Mouse (Mus musculus) neural tube, embryonic 12.5 days (tissue): ENCODE data around the gene Ache. TPM values are rescaled to one million over a fixed set of nuclear protein-coding genes. Genes with fewer than 3 reads are reported as not detected.
A peak's percentile ranks its signal among the peaks of the same experiment; 100 is the strongest.

Source experiments
- ATAC-seq: fragments of 200-750 bp; cut with Nextera tagmentation; 2 replicates; pipeline ENCODE4 v1.8.0; 2017; ENCODE audit warnings: low read depth, mild to moderate bottlenecking, moderate TSS enrichment, moderate library complexity; ENCODE audit not compliant: low FRiP score
- H3K27ac ChIP-seq: fragments of 300-500 bp; sonication (generic); 2 replicates; pipeline ENCODE4 v1.5.1; 2016
- H3K27me3 ChIP-seq: fragments of 300-500 bp; sonication (generic); replicated peaks from 2 replicates; pipeline ENCODE4 v1.6.1; 2016; ENCODE audit warnings: mild to moderate bottlenecking
- H3K36me3 ChIP-seq: fragments of 300-500 bp; sonication (generic); 2 replicates; pipeline ENCODE4 v1.6.1; 2016; ENCODE audit warnings: mild to moderate bottlenecking
- H3K4me1 ChIP-seq: fragments of 300-500 bp; sonication (generic); 2 replicates; pipeline ENCODE4 v1.6.1; 2016
- H3K4me2 ChIP-seq: fragments of 300-500 bp; sonication (generic); replicated peaks from 2 replicates; pipeline ENCODE4 v1.6.1; 2016; ENCODE audit warnings: mild to moderate bottlenecking
- H3K4me3 ChIP-seq: fragments of 300-500 bp; sonication (generic); 2 replicates; pipeline ENCODE4 v1.5.1; 2016
- H3K9ac ChIP-seq: fragments of 300-500 bp; sonication (generic); 2 replicates; pipeline ENCODE4 v1.6.1; 2016; ENCODE audit warnings: mild to moderate bottlenecking
- H3K9me3 ChIP-seq: fragments of 300-500 bp; sonication (generic); 2 replicates; pipeline ENCODE4 v1.6.1; 2016; ENCODE audit warnings: mild to moderate bottlenecking
- WGBS: fragments of 180-500 bp; shearing (Covaris S2); methylation state at CpG from one replicate; pipeline ENCODE4 v1.1.7; 2016; 5-methylcytosine and 5-hydroxymethylcytosine counted together
- microRNA-seq: library from miRNA; unstranded; fragments of <30 nt; microRNA quantifications from one replicate; pipeline ENCODE4, GENCODE M21; 2017
- polyA plus RNA-seq: library from polyadenylated mRNA; unstranded; fragments of >200 nt; fragmentation: Nextera tagmentation; extraction: Ambion mirVana; gene quantifications from 2 replicates; pipeline ENCODE4 v1.2.1, GENCODE M21; 2016

The Ache gene
- polyA plus RNA-seq, 1 experiment from 2014 or later = 23.5 TPM

DNA sequence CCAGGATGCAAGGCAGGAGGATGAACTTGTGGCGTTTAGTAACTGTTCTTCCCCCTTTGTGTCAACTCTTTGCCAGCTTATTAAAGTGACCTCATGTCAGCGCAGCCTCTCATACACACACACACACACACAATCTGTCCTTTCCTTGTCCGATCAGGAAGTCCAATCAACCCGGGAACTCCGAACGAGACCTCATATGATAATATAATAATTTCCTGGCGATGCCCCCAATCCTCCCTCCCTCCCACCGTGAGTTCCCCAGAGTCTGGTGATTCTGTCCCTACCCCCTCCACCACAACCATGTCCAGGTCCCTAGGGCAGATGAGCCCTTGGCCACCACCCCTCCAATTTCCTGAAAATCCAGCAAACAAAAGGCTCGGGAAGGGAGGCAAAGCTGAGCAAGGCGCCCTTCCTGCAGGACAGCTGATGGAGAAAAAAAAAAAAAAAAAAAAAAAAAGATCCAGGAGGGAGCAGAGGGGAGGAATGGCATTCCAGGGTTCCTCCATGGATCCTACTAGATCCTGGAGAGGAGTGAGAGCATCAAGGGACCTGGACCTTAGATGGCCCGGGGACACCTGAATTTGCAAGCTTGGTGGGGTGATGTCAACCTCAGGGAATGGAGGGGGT, 51.5 kb downstream of the Ache start:
- H3K36me3 ChIP-seq = no peaks in the 10 kb centered on the region
- peaks cover 17% of the 10 kb centered on the region for H3K4me1 ChIP-seq
- H3K4me2 ChIP-seq = peak overlapping the region; percentile 78
- no peak overlapping the region for H3K27ac ChIP-seq
- 0 out of 2 replicates have a peak, but pooled peaks have one; percentile 14 for ATAC-seq
- H3K9me3 ChIP-seq = 0 out of 2 replicates have a peak, but pooled peaks cover under 1% of the 10 kb centered on the region
- 2% methylated on average over 11 of the region's 11 CpGs for whole genome bisulfite sequencing
- peak overlapping the region; percentile 32 for H3K4me3 ChIP-seq
- H3K9ac ChIP-seq = peak overlapping the region; percentile 56
- no peaks in the 10 kb centered on the region for H3K27me3 ChIP-seq

DNA sequence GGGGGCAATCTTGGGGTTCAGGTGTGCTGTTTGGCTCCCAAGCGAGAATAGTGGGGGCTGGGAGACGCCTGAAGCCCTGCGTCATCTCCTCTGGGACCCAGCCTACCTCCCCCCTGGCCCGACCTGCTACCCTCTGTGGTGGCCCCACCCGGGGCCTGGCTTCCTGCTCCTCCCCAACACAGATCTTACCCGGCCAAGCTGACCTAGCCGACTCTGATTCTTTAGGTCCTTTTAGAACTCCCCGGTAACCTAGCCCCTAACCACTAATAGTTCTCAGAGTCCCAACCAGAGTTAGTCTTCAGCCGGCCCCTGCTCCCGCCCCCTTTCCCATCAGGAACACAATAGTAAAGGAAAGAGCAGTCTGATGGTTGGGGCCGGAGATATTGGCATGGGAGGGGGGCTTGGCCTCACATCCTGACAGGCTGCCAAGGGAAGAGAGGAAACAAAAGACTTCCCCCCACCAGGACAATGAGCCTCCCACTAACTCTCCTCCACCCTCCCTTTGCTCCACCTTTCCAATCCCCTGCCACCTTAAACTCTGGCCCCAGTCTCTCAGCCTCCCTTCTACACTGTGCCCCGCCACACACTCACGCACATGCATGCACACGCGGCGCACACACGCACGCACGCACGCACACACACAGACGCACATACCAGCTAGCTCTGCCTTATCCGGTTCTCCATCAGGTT, 52.1 kb downstream of the Ache start:
- no peaks in the 10 kb centered on the region for H3K36me3 ChIP-seq
- peak overlapping the region; percentile 32 for H3K4me3 ChIP-seq
- no peaks in the 10 kb centered on the region for H3K27me3 ChIP-seq
- 0 out of 2 replicates have a peak, but pooled peaks cover 3% of the 10 kb centered on the region for H3K9me3 ChIP-seq
- 9% methylated on average over 22 of the region's 22 CpGs for WGBS
- H3K4me1 ChIP-seq = peaks cover 17% of the 10 kb centered on the region
- H3K27ac ChIP-seq = 0 out of 2 replicates have a peak overlapping the region, but pooled peaks have one; percentile 3
- H3K4me2 ChIP-seq = peak overlapping the region; percentile 78
- peak; percentile 38; the same call in 1 of the 2 replicates for ATAC-seq
- peak overlapping the region; percentile 56 for H3K9ac ChIP-seq

DNA sequence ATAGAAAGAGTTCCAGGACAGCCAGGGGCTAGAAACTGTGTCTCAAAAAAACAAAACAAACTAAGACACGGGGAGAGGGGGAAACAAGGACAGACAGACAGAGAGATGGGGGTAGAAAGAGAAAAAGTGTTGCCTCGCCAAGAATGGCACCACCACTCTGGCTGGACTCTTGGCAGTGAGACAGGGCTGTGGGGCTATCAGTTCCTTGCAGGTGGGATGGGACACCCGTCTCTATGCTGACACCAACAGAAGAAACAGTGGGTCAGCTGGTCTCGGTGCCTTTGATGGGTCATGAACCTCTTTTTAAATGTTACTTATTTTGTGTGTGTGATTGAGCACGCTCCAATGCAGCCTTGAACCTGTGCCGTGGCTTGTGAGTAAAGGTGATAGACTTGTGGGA, 52.9 kb downstream of the Ache start:
- H3K36me3 ChIP-seq = no peaks in the 10 kb centered on the region
- H3K9me3 ChIP-seq = 0 out of 2 replicates have a peak, but pooled peaks cover 3% of the 10 kb centered on the region
- peaks cover 17% of the 10 kb centered on the region for H3K4me1 ChIP-seq
- ATAC-seq = no peak
- H3K4me3 ChIP-seq = no peak overlapping the region
- H3K4me2 ChIP-seq = peak overlapping the region; percentile 78
- no peak overlapping the region for H3K9ac ChIP-seq
- WGBS = 74% methylated on average over 6 of the region's 6 CpGs
- no peak overlapping the region for H3K27ac ChIP-seq
- no peaks in the 10 kb centered on the region for H3K27me3 ChIP-seq

DNA sequence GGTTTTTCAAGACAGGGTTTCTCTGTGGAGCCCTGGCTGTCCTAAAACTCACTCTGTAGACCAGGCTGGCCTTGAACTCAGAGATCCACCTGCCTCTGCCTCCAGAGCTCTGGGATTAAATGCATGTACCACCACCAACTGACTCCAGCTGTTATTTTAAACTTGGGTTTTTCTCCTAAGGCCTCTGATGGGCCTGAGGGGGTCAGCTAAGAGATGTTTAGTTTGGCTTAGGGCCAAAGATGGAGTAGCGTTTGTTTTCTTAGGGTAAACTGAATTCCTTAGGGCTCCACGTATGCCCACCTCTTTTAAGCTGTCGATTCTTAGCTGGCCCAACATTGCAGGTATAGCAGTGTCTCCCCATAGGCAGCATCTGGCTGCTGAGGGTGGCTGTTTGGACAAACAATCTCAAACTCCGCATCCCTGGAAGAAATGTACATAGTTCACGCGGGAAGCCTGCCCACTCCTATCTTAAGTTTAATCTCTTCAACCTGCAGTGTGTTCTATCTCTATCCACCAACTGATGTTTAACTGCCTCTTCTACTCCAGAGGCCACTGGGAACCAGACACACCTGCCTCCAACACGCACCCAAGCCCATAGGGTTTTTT, 55.2 kb downstream of the Ache start:
- H3K4me3 ChIP-seq = no peak overlapping the region
- no peak for ATAC-seq
- WGBS = 83% methylated on average over 7 of the region's 7 CpGs
- no peak overlapping the region for H3K4me2 ChIP-seq
- no peaks in the 10 kb centered on the region for H3K27me3 ChIP-seq
- no peak overlapping the region for H3K27ac ChIP-seq
- H3K36me3 ChIP-seq = no peaks in the 10 kb centered on the region
- peaks cover 21% of the 10 kb centered on the region for H3K4me1 ChIP-seq
- H3K9me3 ChIP-seq = 0 out of 2 replicates have a peak, but pooled peaks cover 3% of the 10 kb centered on the region
- no peak overlapping the region for H3K9ac ChIP-seq

GRCm38 (mm10) chr5:137343412-137343811, 56.1 kb downstream of the Ache start:
- no peak overlapping the region for H3K4me3 ChIP-seq

GRCm38 (mm10) chr5:137343869-137344268, 56.5 kb downstream of the Ache start:
- 0 out of 2 replicates have a peak, but pooled peaks cover 3% of the 10 kb centered on the region for H3K9me3 ChIP-seq
- no peaks in the 10 kb centered on the region for H3K36me3 ChIP-seq
- H3K27me3 ChIP-seq = no peaks in the 10 kb centered on the region
- no peak overlapping the region for H3K4me2 ChIP-seq
- H3K4me3 ChIP-seq = no peak overlapping the region
- no peak overlapping the region for H3K27ac ChIP-seq
- H3K9ac ChIP-seq = no peak overlapping the region
- no peak for ATAC-seq
- H3K4me1 ChIP-seq = peaks cover 26% of the 10 kb centered on the region

More at GRCm38 (mm10) chr5:137343412-137343811, 56.1 kb downstream of the Ache start:
- H3K9me3 ChIP-seq = 0 out of 2 replicates have a peak, but pooled peaks cover 3% of the 10 kb centered on the region
- no peak overlapping the region for H3K9ac ChIP-seq
- WGBS = 96% methylated on average over 5 of the region's 5 CpGs
- no peak for ATAC-seq
- H3K36me3 ChIP-seq = no peaks in the 10 kb centered on the region
- no peak overlapping the region for H3K4me2 ChIP-seq
- H3K27me3 ChIP-seq = no peaks in the 10 kb centered on the region
- H3K4me1 ChIP-seq = peaks cover 25% of the 10 kb centered on the region
- H3K27ac ChIP-seq = no peak overlapping the region

Small RNA genes lying within 50 kb of the gene (microRNA-seq; reads per million reads assigned to microRNA genes)
- 0.87 reads per million for gene Mir7036
- not detected for gene Mir8116

Other genes starting within 250 kb of the Ache start
- 193 and 198 TPM in 2 replicates for gene Ap1s1, start 241.4 kb upstream of the Ache start, polyA plus RNA-seq
- 0.11 and 0.23 TPM in 2 replicates for gene Serpine1, start 215.3 kb upstream of the Ache start, polyA plus RNA-seq
- 4.3 and 5.3 TPM in 2 replicates for gene Trim56, start 171.3 kb upstream of the Ache start, polyA plus RNA-seq
- not detected in 2 replicates for gene Muc3, start 138.2 kb upstream of the Ache start, polyA plus RNA-seq
- gene Muc3a, start 75.1 kb upstream of the Ache start, polyA plus RNA-seq = not detected in 2 replicates
- 11.4 and 11.6 TPM in 2 replicates for gene Ufsp1, start 7.1 kb downstream of the Ache start, polyA plus RNA-seq
- gene Srrt, start 20.2 kb downstream of the Ache start, polyA plus RNA-seq = 155 and 167 TPM in 2 replicates
- gene Trip6, start 26.9 kb downstream of the Ache start, polyA plus RNA-seq = 31.7 and 36.2 TPM in 2 replicates
- gene Slc12a9, start 46.1 kb downstream of the Ache start, polyA plus RNA-seq = 24.4 and 25.1 TPM in 2 replicates
- gene Ephb4, start 62.6 kb downstream of the Ache start, polyA plus RNA-seq = 25.6 and 28.1 TPM in 2 replicates
- 0.04 and 0.09 TPM in 2 replicates for gene Zan, start 189.5 kb downstream of the Ache start, polyA plus RNA-seq
- gene Pop7, start 215.0 kb downstream of the Ache start, polyA plus RNA-seq = 65.4 and 71.0 TPM in 2 replicates
- 17.6 and 19.4 TPM in 2 replicates for gene Gigyf1, start 231.0 kb downstream of the Ache start, polyA plus RNA-seq
- not detected in 2 replicates for gene Epo, start 245.7 kb downstream of the Ache start, polyA plus RNA-seq
- 468 and 494 TPM in 2 replicates for gene Gnb2, start 246.0 kb downstream of the Ache start, polyA plus RNA-seq